Mouse (Mus musculus): ENCODE results near the gene Fadd. TPM values are rescaled to one million over a fixed set of nuclear protein-coding genes. Genes with fewer than 3 reads are reported as not detected.

Fadd gene
- 6.7 and 7.2 TPM in 2 replicates for polyA plus RNA-seq (2014; fragmentation: Nextera tagmentation; extraction: Ambion mirVana)

GRCm38 (mm10) chr7:144582284-144582980 is at the start of gene Fadd:
TSS of gene Fadd (minus strand) at chr7:144582463.
- 2% methylated on average over 34 of the region's 34 CpGs for WGBS
- H3K4me3 ChIP-seq (ENCODE audit: low read depth, low read length) = peak within 1 kb of the TSS; percentile 80
- peak within 1 kb of the TSS; percentile 79 for H3K4me2 ChIP-seq (ENCODE audit: low read length)
- peak within 1 kb of the TSS; percentile 79 for H3K27ac ChIP-seq (ENCODE audit: low read depth, low read length)
- peaks cover 21% of the 10 kb centered on the region for H3K36me3 ChIP-seq (ENCODE audit: control insufficient read depth, insufficient read depth, low read length)
- no peaks in the 10 kb centered on the region for H3K9me3 ChIP-seq (replicated peaks; ENCODE audit: control insufficient read depth, low read length)
- peak; percentile 98 for DNase-seq (ENCODE audit: low spot score)
- ATAC-seq = peak; percentile 93
- H3K4me1 ChIP-seq (ENCODE audit: control insufficient read depth, insufficient read depth, low read length) = peaks cover 7% of the 10 kb centered on the region
- H3K9ac ChIP-seq (ENCODE audit: low read length) = peak within 1 kb of the TSS; percentile 85
- no peaks in the 10 kb centered on the region for H3K27me3 ChIP-seq (replicated peaks; ENCODE audit: control insufficient read depth, insufficient read depth, low read length)

GRCm38 (mm10) chr7:144630622-144631021 is 48.4 kb upstream of the Fadd start:
- ATAC-seq (no peak), DNase-seq (ENCODE audit: low spot score) (no peak)
- Histone ChIP-seq H3K9me3 (replicated peaks; ENCODE audit: control insufficient read depth, low read length) (no peaks in the 10 kb centered on the region), H3K4me3 (ENCODE audit: low read depth, low read length) (no peak overlapping the region), H3K27ac (ENCODE audit: low read depth, low read length) (no peak overlapping the region; the same call in 1 of the 2 replicates), H3K27me3 (replicated peaks; ENCODE audit: control insufficient read depth, insufficient read depth, low read length) (no peaks in the 10 kb centered on the region), H3K9ac (ENCODE audit: low read length) (no peak overlapping the region), H3K4me1 (ENCODE audit: control insufficient read depth, insufficient read depth, low read length) (peaks cover 34% of the 10 kb centered on the region), H3K4me2 (ENCODE audit: low read length) (no peak overlapping the region), H3K36me3 (ENCODE audit: control insufficient read depth, insufficient read depth, low read length) (no peaks in the 10 kb centered on the region)
- 89% methylated on average over 3 of the region's 3 CpGs for WGBS

- 3% methylated on average over 3 of the region's 3 CpGs for WGBS
- peak overlapping the region; percentile 76 for H3K27ac ChIP-seq (ENCODE audit: low read depth, low read length)
- H3K9me3 ChIP-seq (replicated peaks; ENCODE audit: control insufficient read depth, low read length) = no peaks in the 10 kb centered on the region
- peak overlapping the region; percentile 10; the same call in 1 of the 2 replicates for H3K4me2 ChIP-seq (ENCODE audit: low read length)
- no peaks in the 10 kb centered on the region for H3K27me3 ChIP-seq (replicated peaks; ENCODE audit: control insufficient read depth, insufficient read depth, low read length)
- peaks cover 34% of the 10 kb centered on the region for H3K4me1 ChIP-seq (ENCODE audit: control insufficient read depth, insufficient read depth, low read length)
- no peaks in the 10 kb centered on the region for H3K36me3 ChIP-seq (ENCODE audit: control insufficient read depth, insufficient read depth, low read length)
- DNase-seq (ENCODE audit: low spot score) = peak; percentile 97
- peak; percentile 88 for ATAC-seq
- H3K4me3 ChIP-seq (ENCODE audit: low read depth, low read length) = no peak overlapping the region
- H3K9ac ChIP-seq (ENCODE audit: low read length) = no peak overlapping the region
Observed at GRCm38 (mm10) chr7:144628334-144628915, 46.2 kb upstream of the Fadd start.

GRCm38 (mm10) chr7:144627606-144628333 is 45.5 kb upstream of the Fadd start:
- ATAC-seq (peak; percentile 62), DNase-seq (ENCODE audit: low spot score) (no peak)
- Histone ChIP-seq H3K4me2 (ENCODE audit: low read length) (no peak overlapping the region), H3K27ac (ENCODE audit: low read depth, low read length) (peak overlapping the region; percentile 76), H3K36me3 (ENCODE audit: control insufficient read depth, insufficient read depth, low read length) (no peaks in the 10 kb centered on the region), H3K4me1 (ENCODE audit: control insufficient read depth, insufficient read depth, low read length) (peaks cover 34% of the 10 kb centered on the region), H3K9me3 (replicated peaks; ENCODE audit: control insufficient read depth, low read length) (no peaks in the 10 kb centered on the region), H3K4me3 (ENCODE audit: low read depth, low read length) (no peak overlapping the region), H3K27me3 (replicated peaks; ENCODE audit: control insufficient read depth, insufficient read depth, low read length) (no peaks in the 10 kb centered on the region), H3K9ac (ENCODE audit: low read length) (no peak overlapping the region)
- 2% methylated on average over 13 of the region's 13 CpGs for whole genome bisulfite sequencing

GRCm38 (mm10) chr7:144626042-144626441 is 43.8 kb upstream of the Fadd start:
- Histone ChIP-seq H3K4me1 (ENCODE audit: control insufficient read depth, insufficient read depth, low read length) (peaks cover 37% of the 10 kb centered on the region), H3K4me2 (ENCODE audit: low read length) (no peak overlapping the region), H3K4me3 (ENCODE audit: low read depth, low read length) (no peak overlapping the region), H3K27ac (ENCODE audit: low read depth, low read length) (no peak overlapping the region), H3K9me3 (replicated peaks; ENCODE audit: control insufficient read depth, low read length) (no peaks in the 10 kb centered on the region), H3K27me3 (replicated peaks; ENCODE audit: control insufficient read depth, insufficient read depth, low read length) (no peaks in the 10 kb centered on the region), H3K9ac (ENCODE audit: low read length) (no peak overlapping the region), H3K36me3 (ENCODE audit: control insufficient read depth, insufficient read depth, low read length) (no peaks in the 10 kb centered on the region)
- ATAC-seq = no peak
- 67% methylated on average over 2 of the region's 2 CpGs for WGBS
- DNase-seq (ENCODE audit: low spot score) = no peak

- no peak for DNase-seq (ENCODE audit: low spot score)
- no peak overlapping the region for H3K27ac ChIP-seq (ENCODE audit: low read depth, low read length)
- no peak for ATAC-seq
Observed at GRCm38 (mm10) chr7:144620721-144621681, 38.7 kb upstream of the Fadd start.

GRCm38 (mm10) chr7:144620315-144620714 is 38.1 kb upstream of the Fadd start:
- Histone ChIP-seq H3K36me3 (ENCODE audit: control insufficient read depth, insufficient read depth, low read length) (no peaks in the 10 kb centered on the region), H3K27me3 (replicated peaks; ENCODE audit: control insufficient read depth, insufficient read depth, low read length) (no peaks in the 10 kb centered on the region), H3K4me1 (ENCODE audit: control insufficient read depth, insufficient read depth, low read length) (peaks cover 4% of the 10 kb centered on the region), H3K4me2 (ENCODE audit: low read length) (no peak overlapping the region), H3K9ac (ENCODE audit: low read length) (no peak overlapping the region), H3K4me3 (ENCODE audit: low read depth, low read length) (no peak overlapping the region), H3K27ac (ENCODE audit: low read depth, low read length) (no peak overlapping the region), H3K9me3 (replicated peaks; ENCODE audit: control insufficient read depth, low read length) (no peaks in the 10 kb centered on the region)
- DNase-seq (ENCODE audit: low spot score) (no peak), ATAC-seq (no peak)

More at GRCm38 (mm10) chr7:144620721-144621681, 38.7 kb upstream of the Fadd start:
- 75% methylated on average over 22 of the region's 22 CpGs for WGBS
- no peaks in the 10 kb centered on the region for H3K27me3 ChIP-seq (replicated peaks; ENCODE audit: control insufficient read depth, insufficient read depth, low read length)
- H3K4me2 ChIP-seq (ENCODE audit: low read length) = no peak overlapping the region
- H3K4me3 ChIP-seq (ENCODE audit: low read depth, low read length) = no peak overlapping the region
- H3K9me3 ChIP-seq (replicated peaks; ENCODE audit: control insufficient read depth, low read length) = no peaks in the 10 kb centered on the region
- H3K4me1 ChIP-seq (ENCODE audit: control insufficient read depth, insufficient read depth, low read length) = peaks cover 4% of the 10 kb centered on the region
- H3K9ac ChIP-seq (ENCODE audit: low read length) = no peak overlapping the region
- H3K36me3 ChIP-seq (ENCODE audit: control insufficient read depth, insufficient read depth, low read length) = no peaks in the 10 kb centered on the region

- no peak for DNase-seq (ENCODE audit: low spot score)
- H3K4me3 ChIP-seq (ENCODE audit: low read depth, low read length) = no peak overlapping the region
- ATAC-seq = no peak
- no peak overlapping the region for H3K9ac ChIP-seq (ENCODE audit: low read length)
- H3K27ac ChIP-seq (ENCODE audit: low read depth, low read length) = no peak overlapping the region
- no peak overlapping the region for H3K4me2 ChIP-seq (ENCODE audit: low read length)
- WGBS = 81% methylated on average over 6 of the region's 6 CpGs
- H3K27me3 ChIP-seq (replicated peaks; ENCODE audit: control insufficient read depth, insufficient read depth, low read length) = no peaks in the 10 kb centered on the region
- no peaks in the 10 kb centered on the region for H3K4me1 ChIP-seq (ENCODE audit: control insufficient read depth, insufficient read depth, low read length)
- H3K9me3 ChIP-seq (replicated peaks; ENCODE audit: control insufficient read depth, low read length) = no peaks in the 10 kb centered on the region
- H3K36me3 ChIP-seq (ENCODE audit: control insufficient read depth, insufficient read depth, low read length) = no peaks in the 10 kb centered on the region
Observed at GRCm38 (mm10) chr7:144615343-144615742, 33.1 kb upstream of the Fadd start.
